Mouse (Mus musculus) heart, adult 11 months (tissue): ENCODE data around the gene Ackr4.

Source experiments
- DNase-seq: peaks from one replicate; pipeline ENCODE4 v3.0.0; 2022

Ackr4 gene

DNA sequence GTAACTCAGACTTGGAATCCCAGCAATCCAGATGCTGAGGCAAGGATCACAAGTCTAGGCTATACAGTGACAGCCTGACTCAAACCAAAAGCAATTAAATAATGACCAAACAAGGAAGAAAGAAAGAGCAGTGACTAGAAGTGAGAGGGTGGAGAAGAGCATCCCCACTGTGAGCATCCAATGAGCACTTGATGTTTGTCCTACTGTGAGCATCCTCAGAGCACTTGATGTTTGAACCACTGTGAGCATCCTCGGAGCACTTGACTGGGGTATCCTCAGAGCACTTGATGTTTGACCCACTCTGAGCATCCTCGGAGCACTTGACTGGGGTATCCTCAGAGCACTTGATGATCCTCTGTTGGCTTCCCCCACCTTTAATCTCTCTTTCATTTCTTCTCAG is 21.7 kb downstream of the Ackr4 start:
- DNase-seq, result no peak

DNA sequence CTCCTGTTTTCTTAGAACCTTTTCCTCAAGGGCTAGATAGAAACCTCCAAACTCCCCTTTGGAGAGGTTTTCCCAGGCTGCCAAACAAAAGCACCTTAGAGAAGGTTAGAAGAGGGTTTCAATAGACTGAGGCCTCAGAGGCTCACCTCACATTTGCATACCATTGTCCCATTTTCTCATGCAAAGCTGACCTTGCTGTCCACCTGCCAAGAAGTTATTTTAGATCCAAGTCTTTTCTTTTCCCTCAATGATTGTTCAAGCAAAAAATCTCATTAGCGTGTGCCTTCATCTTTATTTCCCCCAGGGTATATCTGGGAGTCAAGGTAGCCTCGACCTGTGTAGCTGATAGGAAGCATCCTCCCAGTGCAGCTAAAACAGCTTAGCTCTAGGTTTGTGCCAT is 23.8 kb downstream of the Ackr4 start:
- DNase-seq, result no peak

DNA sequence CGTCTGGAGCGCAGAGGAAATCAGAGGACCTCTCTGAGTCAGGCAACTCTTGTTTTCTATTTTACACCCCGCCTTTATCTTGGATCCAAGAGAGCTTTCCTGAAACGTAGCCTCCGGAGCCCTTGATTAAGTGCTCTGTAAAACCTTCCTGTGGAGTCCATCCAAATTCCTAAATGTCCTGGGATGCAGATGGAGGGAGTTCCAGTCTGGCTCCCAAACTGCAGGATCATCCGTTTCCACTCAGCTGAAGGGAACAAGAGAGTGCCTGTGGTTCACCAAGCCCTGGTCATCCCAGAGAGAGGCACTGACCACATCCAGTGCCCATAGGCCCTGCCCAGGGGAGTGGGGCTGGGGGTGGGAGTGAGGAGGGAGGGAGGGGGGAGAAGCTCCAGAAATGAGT is 24.4 kb downstream of the Ackr4 start:
- peak; percentile 96 for DNase-seq

DNA sequence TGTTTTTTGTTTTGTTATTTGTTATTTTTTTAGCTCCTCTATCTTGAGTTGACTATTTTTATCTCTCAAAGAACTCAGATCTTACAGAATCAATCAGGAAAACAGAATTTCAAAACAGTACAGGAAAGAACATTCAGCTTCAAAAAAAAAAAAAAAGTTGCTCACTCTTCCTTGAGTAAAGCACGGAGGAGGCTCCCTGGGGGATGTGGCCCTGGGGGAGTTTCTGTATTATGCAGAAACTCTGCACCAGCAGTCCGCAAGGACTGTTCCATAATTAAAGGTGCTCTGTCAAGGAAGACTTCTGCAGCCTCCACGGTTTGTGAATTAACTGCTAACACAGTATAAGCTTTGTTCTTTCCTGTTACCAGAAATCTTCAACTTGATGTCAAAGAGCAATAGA is 25.3 kb downstream of the Ackr4 start:
- no peak for DNase-seq

DNA sequence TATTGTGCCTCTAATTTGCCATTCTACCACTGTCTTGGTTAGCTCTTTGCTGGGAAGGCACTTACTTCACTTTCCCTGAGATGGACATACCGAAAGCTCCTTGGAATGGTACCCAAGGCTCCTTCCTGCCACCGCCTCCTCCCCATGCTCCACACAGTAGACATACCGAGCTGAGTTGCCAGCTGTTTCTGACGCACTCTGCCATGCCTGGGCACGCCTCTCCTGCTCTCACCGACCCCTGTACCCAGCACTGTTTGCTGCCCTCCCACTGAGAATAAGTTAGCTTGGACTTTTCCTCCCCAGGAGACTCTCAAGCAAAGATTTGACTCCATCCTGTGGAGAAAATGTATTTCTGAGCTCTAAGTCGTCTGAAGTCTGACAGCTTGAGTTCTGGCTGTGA is 25.9 kb downstream of the Ackr4 start:
- peak; percentile 92 for DNase-seq

DNA sequence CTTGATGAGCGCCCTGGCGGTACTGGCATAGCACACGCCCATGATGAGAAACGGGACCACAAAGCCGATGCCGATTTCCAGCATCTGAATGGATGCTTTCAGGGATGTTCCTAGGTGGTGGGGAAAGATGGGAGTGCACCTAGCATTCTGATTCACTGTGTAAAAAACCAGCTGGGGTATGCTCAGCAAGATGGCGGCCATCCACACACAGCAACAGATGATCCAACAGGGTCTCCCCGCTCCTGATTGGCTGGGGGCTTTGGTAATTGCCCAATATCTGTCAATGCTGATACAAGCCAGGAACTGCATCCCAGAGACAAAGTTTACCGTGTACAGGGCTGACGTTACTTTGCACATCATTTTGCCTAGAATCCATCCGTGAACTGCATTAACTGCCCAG is 27.7 kb downstream of the Ackr4 start:
- peak; percentile 79 for DNase-seq

DNA sequence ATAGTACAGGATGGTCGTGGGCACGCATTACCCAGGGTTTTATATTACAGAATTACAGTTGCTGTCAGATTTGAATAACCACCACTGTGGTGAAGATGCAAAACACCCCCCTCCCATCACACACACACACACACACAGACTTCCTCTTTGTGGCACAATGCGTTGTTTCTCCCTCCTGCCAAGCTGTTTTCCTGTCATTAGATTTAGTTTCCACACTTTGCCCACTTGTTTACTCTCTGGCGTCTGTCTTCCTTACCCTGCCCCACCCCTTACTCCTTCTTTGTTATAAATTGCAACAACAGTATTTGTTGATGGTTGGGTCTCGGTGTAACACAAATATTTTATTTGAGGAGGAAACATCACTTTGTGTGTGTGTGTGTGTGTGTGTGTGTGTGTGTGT is 28.5 kb downstream of the Ackr4 start:
- no peak for DNase-seq

DNA sequence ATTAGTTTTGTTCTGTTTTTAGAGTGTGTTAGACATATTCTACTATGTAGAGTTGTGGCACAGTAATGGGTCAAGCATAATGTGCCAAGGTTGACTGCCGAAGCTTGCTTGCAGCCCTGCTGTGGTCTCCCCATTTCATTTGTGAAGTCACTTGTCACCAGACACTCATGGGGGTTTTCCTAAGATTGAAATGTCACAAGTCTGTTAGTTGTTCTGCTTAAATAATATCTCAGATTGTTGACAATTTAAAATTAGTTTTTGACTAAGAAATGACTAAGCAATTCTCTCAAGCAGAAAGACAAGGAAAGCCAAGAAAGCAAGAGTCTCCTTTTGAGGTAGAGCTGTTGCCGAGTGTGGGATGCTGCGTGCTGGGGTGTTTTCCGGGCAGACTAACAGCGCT is 33.8 kb downstream of the Ackr4 start:
- peak; percentile 52 for DNase-seq

DNA sequence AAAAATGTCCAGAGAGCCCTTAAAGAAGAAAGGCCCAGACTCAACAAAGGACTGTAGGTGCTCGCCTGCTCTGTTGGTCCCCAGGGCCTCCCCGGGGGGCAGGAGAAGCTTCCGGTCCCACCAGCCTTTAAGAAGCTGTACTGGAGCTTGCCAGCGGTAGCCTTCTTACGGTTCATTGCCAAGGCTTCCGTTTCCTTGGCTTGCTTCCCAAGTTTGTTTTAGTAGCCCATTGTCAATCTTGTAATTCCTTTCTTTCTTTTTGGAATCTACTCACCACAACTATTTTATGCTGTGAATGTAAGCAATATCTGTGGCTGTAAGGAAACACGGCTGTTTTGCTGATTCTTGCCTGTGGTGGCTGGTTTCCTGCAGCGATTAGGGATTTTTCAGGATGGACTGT is 38.2 kb downstream of the Ackr4 start:
- peak; percentile 94 for DNase-seq

DNA sequence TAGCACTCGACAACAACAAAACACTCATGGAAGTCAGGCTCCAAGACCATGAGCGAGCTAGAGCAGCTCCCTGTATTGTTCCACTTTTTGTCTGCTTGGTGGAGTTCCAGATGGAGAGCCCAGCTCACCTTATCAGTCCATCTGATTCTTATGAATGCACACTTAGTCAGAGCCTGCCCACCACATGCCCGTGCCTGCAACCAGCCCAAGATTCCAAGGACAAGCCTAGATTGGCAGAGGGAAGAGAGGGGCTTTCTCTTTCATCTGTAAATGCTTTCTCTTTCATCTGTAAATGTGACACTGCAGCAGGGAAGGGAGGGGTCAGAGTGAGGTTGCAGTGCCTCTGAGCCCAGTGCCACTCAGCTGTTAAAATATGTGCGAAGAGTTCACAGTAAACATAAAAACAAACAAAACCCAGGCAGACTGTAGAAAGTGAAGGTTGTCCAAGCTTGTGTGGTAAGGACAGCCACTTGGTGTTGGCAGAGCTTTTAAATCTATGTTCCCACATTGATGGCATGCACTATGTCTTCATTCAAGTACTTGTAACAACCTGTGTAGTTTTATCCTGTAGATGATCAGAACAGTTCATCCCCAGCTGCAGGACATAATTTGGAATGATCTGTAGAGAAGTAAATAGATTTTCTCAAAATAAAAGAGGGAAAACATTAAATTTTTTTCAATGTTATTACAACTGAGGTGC is 40.9 kb downstream of the Ackr4 start:
- peak; percentile 19 for DNase-seq

DNA sequence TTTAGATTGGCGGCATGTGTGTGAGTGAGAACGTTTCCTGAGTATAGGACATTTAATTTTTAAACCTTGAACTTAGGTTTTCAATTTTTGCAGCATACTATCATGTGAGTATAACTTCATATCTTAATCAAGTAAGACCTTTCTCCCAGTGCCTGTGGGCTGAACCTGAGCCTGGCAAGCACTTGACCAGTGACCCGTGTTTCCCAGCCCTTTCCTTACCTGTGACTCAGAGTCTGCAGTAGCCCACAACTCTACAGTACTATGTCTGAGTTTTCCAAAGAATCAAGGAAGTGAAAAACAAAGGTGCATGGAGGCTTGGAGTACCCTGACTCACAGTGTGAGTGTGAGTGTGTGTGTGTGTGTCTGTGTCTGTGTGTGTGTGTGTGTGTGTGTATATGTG is 46.7 kb downstream of the Ackr4 start:
- DNase-seq, result peak; percentile 55

DNA sequence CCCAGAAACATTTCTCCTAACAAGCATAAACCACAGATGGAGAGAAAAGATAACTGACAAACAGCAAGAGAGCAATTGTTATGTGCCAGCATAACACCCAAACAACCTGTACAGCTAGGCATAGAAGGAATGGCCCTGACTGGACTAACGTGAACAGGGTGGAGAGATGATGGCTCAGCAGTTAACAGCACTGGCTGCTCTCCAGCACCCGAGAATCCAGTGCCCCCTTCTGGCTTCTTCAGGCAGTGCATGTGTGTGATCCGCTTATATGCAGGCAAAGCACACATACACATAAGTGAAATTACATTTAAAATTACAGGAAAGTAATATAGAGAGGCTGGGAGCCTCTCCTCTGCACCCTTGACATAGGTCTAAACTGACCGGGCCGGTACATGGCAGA is 47.4 kb downstream of the Ackr4 start:
- peak; percentile 87 for DNase-seq

DNA sequence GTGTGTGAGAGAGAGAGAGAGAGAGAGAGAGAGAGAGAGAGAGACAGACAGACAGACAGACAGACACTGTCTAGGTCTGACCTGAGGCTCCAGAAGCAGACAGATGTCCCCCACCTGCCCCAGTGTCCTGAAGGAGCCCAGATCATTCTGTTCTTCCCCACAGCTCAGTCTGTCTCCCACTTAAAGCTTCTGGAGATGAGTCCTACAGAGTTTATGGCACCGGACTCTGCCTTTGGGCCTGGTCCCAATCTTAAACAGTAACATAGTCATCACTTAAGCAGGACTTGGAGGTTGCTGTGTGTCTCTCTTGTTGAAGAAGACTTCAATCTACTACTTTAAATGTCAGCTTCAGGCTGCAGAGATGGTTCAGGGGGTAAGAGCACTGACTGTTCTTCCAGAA is 48.0 kb downstream of the Ackr4 start:
- DNase-seq, result peak; percentile 63

DNA sequence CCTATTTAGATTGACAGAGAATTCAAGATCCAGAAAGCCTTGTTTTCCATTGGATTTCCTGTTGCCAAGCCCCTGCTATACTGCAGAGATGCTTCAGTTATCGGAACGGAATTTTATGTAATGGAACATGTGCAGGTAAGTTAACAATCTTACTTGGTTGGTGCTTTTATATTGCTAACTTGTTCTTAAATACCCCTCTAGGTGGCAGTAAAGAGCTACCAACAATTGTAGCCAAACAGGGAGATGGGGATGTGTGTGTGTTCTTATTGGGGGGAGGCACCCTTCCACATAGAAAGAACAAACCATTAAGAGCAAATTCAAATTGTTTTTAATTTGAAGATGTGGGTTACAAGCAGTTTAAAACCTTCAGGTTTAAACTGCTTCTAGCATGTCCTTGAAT is 50.9 kb downstream of the Ackr4 start:
- DNase-seq, result peak; percentile 6

DNA sequence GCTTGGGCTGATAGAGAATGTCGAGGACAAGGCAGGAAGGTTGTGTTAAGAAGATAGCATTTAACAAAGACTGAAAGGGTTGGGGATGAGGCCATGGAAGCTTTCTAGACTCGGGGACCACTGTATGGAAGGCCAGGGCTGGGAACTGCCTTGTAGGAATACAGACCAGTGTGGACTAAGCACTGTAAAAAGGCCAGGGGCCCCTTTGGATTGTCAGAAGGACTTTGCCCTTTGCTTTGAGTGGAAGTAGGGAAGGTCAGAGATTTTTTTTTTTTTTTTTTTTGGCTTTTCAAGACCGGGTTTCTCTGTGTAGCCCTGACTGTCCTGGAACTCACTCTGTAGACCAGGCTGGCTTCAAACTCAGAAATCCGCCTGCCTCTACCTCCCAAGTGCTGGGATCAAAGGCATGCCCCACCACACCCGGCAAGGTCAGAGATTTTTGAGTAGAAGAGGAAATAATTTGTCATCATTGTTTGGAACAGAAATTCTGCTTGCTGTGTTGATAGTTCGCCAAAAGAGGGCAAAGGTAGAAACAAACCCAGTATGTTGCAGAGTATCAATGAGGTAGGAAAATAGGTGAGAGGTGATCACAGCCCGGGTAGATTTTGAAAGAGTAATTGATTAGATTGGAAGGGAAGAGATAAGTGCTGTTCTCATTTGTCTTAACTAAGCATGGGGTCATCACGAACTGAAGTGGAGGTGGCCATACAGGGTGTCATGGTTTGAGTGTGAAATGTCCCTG is 55.7 kb downstream of the Ackr4 start:
- peak; percentile 55 for DNase-seq

DNA sequence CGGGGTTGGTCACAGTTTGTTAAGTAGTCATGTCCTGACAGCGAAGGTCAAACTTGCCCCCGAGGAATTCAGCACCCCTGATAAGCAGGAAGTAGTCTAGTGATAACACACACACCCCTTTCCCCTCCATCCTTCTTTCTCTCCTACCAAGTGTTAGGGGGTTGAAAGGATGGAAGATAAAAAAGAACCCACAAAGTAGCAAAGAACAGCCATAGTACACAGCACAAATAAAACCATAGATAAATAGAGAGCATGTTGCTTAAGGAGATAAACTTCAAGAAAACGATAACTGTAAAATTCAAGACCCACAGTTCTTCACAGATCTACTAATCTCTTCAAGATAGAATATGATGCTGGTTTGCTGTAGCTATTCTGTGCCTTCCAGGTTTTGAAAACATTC is 56.5 kb downstream of the Ackr4 start:
- DNase-seq, result peak; percentile 16

DNA sequence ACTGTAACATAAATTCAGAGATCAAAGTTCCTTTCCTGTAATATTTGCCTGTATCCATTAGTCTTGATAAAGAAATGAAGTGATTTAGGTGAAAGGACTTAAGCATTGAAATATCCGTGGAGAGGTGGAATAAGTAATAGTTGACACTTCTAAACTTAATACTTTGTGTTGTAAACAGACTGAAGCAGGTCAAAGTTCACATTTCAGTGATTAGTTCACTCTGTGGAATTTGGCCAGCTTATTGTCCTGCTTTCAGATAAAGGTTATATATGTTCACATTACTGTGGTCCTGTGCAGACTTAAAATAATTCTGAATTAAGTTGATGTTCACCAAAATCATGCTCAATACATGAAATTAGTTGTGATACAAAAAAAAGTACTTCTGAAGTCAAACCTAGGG is 62.2 kb downstream of the Ackr4 start:
- DNase-seq, result no peak

DNA sequence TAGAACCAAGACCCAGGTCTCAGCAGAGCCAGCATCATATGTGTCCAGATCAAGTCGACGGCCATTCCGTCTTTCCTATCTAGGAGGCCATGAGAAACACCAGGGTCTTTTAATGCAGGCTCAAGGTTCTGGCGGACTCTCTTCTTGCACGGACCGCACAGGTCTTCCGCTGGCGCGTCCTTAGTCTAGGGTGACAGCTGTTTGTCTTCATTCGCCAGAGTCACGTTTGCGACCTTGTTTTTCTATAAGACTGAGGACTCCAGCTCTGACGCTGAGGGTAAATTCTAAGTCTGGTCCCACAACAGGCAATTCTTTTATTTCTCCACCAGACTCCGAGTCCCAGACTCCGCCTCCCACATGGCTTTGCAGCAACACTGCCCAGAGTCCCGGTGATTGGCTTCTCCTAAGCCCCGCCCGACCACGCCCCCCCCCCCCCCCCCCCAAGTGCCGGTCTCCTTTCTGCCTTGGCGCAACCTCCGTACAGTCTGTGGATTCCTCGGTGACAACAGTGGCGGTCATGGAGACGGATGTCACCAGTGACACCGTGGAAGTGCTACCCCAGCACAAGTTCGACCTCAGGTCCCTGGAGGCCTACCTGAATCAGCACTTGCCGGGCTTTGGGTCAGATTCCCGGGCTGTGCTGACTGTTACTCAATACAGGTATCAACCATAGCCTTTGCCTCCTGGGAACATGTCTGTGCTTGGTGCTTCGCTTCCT is 63.3 kb downstream of the Ackr4 start, which contains the start of gene Acad11:
Acad11 (plus strand) TSS at position 134 of the 718 bp plus-strand sequence.
- peak; percentile 99 for DNase-seq

DNA sequence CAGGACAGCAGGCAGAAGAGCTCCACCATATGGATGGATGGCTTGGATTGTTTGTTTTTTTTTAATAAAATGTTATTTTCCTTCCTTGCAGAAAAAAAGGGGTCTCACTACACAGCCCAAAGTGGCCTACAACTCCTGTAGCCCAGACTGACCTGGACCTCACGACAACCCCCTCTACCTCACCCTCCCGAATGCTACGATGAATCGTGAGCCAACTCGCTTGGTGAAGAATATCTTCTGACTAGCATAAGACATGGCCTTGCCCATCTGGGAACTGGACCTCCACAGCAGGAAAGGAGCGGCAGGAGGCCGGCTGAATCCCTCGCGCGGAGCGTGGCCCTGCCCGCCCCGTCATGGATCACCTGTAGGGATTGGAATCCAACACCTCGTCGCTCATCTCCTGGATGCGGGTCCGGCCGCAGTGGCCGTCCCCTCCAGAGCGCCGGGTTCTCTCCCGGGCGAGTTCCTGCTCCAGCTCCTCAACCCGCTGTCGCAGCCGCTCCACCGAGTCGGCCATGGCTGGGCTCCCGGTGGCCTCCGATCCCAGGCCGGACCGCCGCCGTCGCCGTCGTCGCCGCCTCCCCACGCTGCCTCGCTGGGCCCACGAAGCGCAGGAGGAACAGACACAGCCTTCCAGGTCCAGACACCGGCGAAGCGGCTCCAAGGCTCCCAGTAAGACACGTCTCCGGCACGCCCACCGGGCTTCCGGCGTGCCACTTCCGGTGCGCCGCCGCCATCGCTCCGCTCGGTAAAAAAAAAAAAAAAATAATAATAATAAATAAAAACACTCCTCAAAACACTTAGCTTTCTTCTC is 64.1 kb downstream of the Ackr4 start, which contains the start of gene Uba5:
Uba5 (minus strand) TSS at position 705 of the 814 bp plus-strand sequence.
- DNase-seq, result peak; percentile 97

DNA sequence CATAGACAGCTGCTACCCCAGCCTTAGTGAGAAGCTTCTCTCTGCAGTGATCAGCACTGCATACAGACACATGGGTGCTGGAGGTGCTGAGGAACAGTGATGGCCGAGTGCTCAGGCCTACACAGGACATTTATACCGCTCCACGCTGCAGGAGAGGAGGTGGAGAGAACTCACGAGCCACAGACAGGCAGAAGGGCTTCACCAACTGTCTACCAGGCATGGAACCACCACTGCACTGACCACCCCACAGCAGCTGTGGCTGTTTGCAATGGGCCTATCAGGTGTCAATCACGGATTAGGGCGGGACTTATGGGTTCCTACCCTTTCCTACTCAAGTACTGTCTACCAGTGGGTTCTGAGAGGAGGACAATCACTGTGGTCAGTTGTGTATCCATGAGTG is 75.7 kb downstream of the Ackr4 start:
- no peak for DNase-seq

DNA sequence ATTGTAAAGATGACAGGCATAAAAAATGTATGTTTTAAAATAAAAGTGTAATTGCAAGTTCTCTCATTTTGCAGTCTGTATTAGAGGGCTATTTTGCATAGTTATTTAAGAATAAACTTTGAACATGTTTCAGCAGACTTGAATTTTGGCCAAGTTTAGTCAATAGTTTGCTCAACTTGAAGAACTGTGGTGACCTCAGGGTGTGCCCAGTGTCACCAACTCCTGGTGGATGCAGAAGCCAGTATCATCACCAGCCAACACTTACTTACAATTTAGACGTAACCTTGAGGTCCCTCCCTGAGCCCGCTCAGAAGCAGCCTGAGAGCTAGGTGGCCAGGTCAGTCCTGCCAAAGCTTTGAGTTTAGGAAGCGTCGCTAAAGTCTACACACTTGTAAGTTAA is 83.1 kb downstream of the Ackr4 start:
- DNase-seq, result no peak

DNA sequence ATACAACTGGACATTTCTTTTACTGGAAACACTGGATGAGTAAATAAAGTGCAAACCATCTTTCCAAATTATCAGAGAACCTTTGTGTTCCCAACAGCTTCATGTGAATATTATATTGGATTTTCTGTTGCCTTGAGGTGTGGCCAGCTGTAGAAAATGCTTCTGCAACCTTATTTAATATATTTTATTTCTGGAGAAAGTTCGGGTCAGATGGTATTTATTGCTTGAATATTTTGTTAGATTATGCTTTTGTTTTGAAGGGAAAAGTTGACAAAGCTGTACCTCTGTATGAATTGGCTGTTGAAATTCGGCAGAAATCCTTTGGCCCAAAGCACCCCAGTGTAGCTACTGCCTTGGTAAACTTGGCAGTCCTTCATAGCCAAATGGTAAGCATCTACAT is 86.4 kb downstream of the Ackr4 start, which contains the start of gene Gm28305:
Gm28305 (plus strand) TSS at position 301 of the 400 bp plus-strand sequence.
- no peak for DNase-seq

DNA sequence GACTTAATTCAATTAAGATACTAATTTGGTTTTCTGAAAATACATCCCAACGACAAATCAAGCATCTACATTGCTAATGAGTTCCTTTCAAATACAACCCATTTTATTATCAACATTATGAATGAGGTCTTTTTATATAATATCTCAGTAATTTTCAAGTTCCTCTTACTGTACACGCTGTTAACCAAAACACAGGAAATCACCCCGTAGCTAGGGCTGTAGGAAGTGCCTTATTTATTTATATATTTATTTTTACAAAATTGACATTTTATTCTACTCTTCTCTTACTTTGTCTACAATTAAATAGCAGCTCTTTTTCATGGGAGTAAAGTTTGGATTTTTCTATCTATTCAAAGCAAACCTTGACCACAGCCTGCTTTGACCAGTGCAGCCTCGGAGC is 87.0 kb downstream of the Ackr4 start:
- no peak for DNase-seq
